Mouse (Mus musculus) stomach, embryonic 15.5 days (tissue): ENCODE measurements around the gene Cldn3. TPM values are rescaled to one million over a fixed set of nuclear protein-coding genes. Genes with fewer than 3 reads are reported as not detected.

Experiments used
- ATAC-seq: fragments of 200-750 bp; cut with Nextera tagmentation; 2 replicates; pipeline ENCODE4 v1.8.0; 2017; ENCODE audit warnings: low read depth, moderate number of reproducible peaks, moderate TSS enrichment; ENCODE audit not compliant: insufficient read depth, low FRiP score
- H3K27ac ChIP-seq: fragments of 300-500 bp; sonication (generic); 2 replicates; pipeline ENCODE4 v1.5.1; 2015; ENCODE audit warnings: mild to moderate bottlenecking, inconsistent platforms
- H3K27me3 ChIP-seq: fragments of 300-500 bp; sonication (generic); replicated peaks from 2 replicates; pipeline ENCODE4 v1.6.1; 2015; ENCODE audit warnings: inconsistent platforms
- H3K36me3 ChIP-seq: fragments of 300-500 bp; sonication (generic); 2 replicates; pipeline ENCODE4 v1.6.1; 2015; ENCODE audit warnings: inconsistent platforms
- H3K4me1 ChIP-seq: fragments of 300-500 bp; sonication (generic); 2 replicates; pipeline ENCODE4 v1.6.1; 2015; ENCODE audit warnings: inconsistent platforms
- H3K4me2 ChIP-seq: fragments of 300-500 bp; sonication (generic); 2 replicates; pipeline ENCODE4 v1.6.1; 2015; ENCODE audit warnings: mild to moderate bottlenecking, inconsistent platforms
- H3K4me3 ChIP-seq: fragments of 300-500 bp; sonication (generic); replicated peaks from 2 replicates; pipeline ENCODE4 v1.5.1; 2015; ENCODE audit warnings: inconsistent platforms
- H3K9ac ChIP-seq: fragments of 300-500 bp; sonication (generic); 2 replicates; pipeline ENCODE4 v1.6.1; 2015; ENCODE audit warnings: inconsistent platforms
- H3K9me3 ChIP-seq: fragments of 300-500 bp; sonication (generic); 2 replicates; pipeline ENCODE4 v1.6.1; 2016; ENCODE audit warnings: inconsistent platforms
- WGBS: fragments of 180-500 bp; shearing (Covaris S2); methylation state at CpG from one replicate; pipeline ENCODE4 v1.1.7; 2015; 5-methylcytosine and 5-hydroxymethylcytosine counted together
- polyA plus RNA-seq: library from polyadenylated mRNA; unstranded; fragments of >200 nt; fragmentation: Nextera tagmentation; extraction: Ambion mirVana; gene quantifications from 2 replicates; pipeline ENCODE4 v1.2.1, GENCODE M21; 2015

Gene Cldn3
- polyA plus RNA-seq, 1 experiment from 2014 or later = 120 TPM

GRCm38 (mm10) chr5:134967164-134967944, 18.7 kb upstream of the Cldn3 start:
- H3K9ac ChIP-seq = no peak overlapping the region
- 57% methylated on average over 20 of the region's 20 CpGs for WGBS
- no peak overlapping the region for H3K4me3 ChIP-seq
- no peaks in the 10 kb centered on the region for H3K9me3 ChIP-seq
- H3K36me3 ChIP-seq = no peaks in the 10 kb centered on the region
- H3K4me1 ChIP-seq = peaks cover 26% of the 10 kb centered on the region
- H3K4me2 ChIP-seq = no peak overlapping the region
- peak overlapping the region; percentile 76 for H3K27ac ChIP-seq
- no peak for ATAC-seq
- no peaks in the 10 kb centered on the region for H3K27me3 ChIP-seq

- Histone ChIP-seq H3K9ac (no peak overlapping the region), H3K36me3 (no peaks in the 10 kb centered on the region), H3K27ac (peak overlapping the region; percentile 40; the same call in 1 of the 2 replicates), H3K4me3 (no peak overlapping the region), H3K27me3 (no peaks in the 10 kb centered on the region), H3K4me2 (no peak overlapping the region), H3K9me3 (no peaks in the 10 kb centered on the region), H3K4me1 (peaks cover 20% of the 10 kb centered on the region)
- no peak for ATAC-seq
- 47% methylated on average over 8 of the region's 8 CpGs for WGBS
Measured at GRCm38 (mm10) chr5:134970671-134971070, 15.3 kb upstream of the Cldn3 start.

- Histone ChIP-seq H3K4me1 (peaks cover under 1% of the 10 kb centered on the region; the same call in 1 of the 2 replicates), H3K36me3 (no peaks in the 10 kb centered on the region), H3K4me3 (no peak overlapping the region), H3K9ac (no peak overlapping the region), H3K9me3 (no peaks in the 10 kb centered on the region), H3K27me3 (no peaks in the 10 kb centered on the region), H3K27ac (no peak overlapping the region), H3K4me2 (no peak overlapping the region)
- ATAC-seq = no peak
Measured at GRCm38 (mm10) chr5:134973081-134973480, 12.9 kb upstream of the Cldn3 start.

- Histone ChIP-seq H3K27ac (no peak overlapping the region), H3K4me2 (no peak overlapping the region)
Measured at GRCm38 (mm10) chr5:134973526-134973925, 12.5 kb upstream of the Cldn3 start.

GRCm38 (mm10) chr5:134974294-134974693, 11.7 kb upstream of the Cldn3 start:
- ATAC-seq = peak; percentile 86
- H3K4me2 ChIP-seq = no peak overlapping the region
- no peaks in the 10 kb centered on the region for H3K36me3 ChIP-seq
- 26% methylated on average over 7 of the region's 7 CpGs for WGBS
- H3K9ac ChIP-seq = no peak overlapping the region
- H3K27me3 ChIP-seq = no peaks in the 10 kb centered on the region
- H3K4me1 ChIP-seq = no peaks in the 10 kb centered on the region
- no peak overlapping the region for H3K4me3 ChIP-seq
- 0 out of 2 replicates have a peak overlapping the region, but pooled peaks have one; percentile 12 for H3K27ac ChIP-seq
- no peaks in the 10 kb centered on the region for H3K9me3 ChIP-seq

More at GRCm38 (mm10) chr5:134973526-134973925, 12.5 kb upstream of the Cldn3 start:
- H3K36me3 ChIP-seq = no peaks in the 10 kb centered on the region
- no peak overlapping the region for H3K9ac ChIP-seq
- H3K4me1 ChIP-seq = no peaks in the 10 kb centered on the region
- ATAC-seq = no peak
- H3K4me3 ChIP-seq = no peak overlapping the region
- H3K9me3 ChIP-seq = no peaks in the 10 kb centered on the region
- WGBS = 77% methylated on average over 7 of the region's 7 CpGs
- H3K27me3 ChIP-seq = no peaks in the 10 kb centered on the region

GRCm38 (mm10) chr5:134974921-134975320, 11.1 kb upstream of the Cldn3 start:
- no peak for ATAC-seq
- H3K4me2 ChIP-seq = no peak overlapping the region
- no peak overlapping the region for H3K27ac ChIP-seq
- H3K36me3 ChIP-seq = no peaks in the 10 kb centered on the region
- H3K4me3 ChIP-seq = no peak overlapping the region
- 42% methylated on average over 2 of the region's 2 CpGs for WGBS
- H3K9me3 ChIP-seq = no peaks in the 10 kb centered on the region
- H3K4me1 ChIP-seq = no peaks in the 10 kb centered on the region
- no peaks in the 10 kb centered on the region for H3K27me3 ChIP-seq
- H3K9ac ChIP-seq = no peak overlapping the region

- no peaks in the 10 kb centered on the region for H3K36me3 ChIP-seq
- no peak overlapping the region for H3K27ac ChIP-seq
- no peaks in the 10 kb centered on the region for H3K27me3 ChIP-seq
- no peaks in the 10 kb centered on the region for H3K9me3 ChIP-seq
- WGBS = 87% methylated on average over 2 of the region's 2 CpGs
- no peak overlapping the region for H3K4me2 ChIP-seq
- no peaks in the 10 kb centered on the region for H3K4me1 ChIP-seq
- peak; percentile 48; the same call in 1 of the 2 replicates for ATAC-seq
- H3K9ac ChIP-seq = no peak overlapping the region
- no peak overlapping the region for H3K4me3 ChIP-seq
Measured at GRCm38 (mm10) chr5:134976164-134976563, 9.8 kb upstream of the Cldn3 start.

- no peaks in the 10 kb centered on the region for H3K9me3 ChIP-seq
- no peaks in the 10 kb centered on the region for H3K36me3 ChIP-seq
- H3K4me3 ChIP-seq = no peak overlapping the region
- H3K4me1 ChIP-seq = no peaks in the 10 kb centered on the region
- WGBS = 86% methylated on average over 14 of the region's 14 CpGs
- no peak overlapping the region for H3K9ac ChIP-seq
- H3K27ac ChIP-seq = no peak overlapping the region
- H3K27me3 ChIP-seq = no peaks in the 10 kb centered on the region
- no peak for ATAC-seq
- H3K4me2 ChIP-seq = no peak overlapping the region
Measured at GRCm38 (mm10) chr5:134976577-134977250, 9.3 kb upstream of the Cldn3 start.

- WGBS = 73% methylated on average over 4 of the region's 4 CpGs
Measured at GRCm38 (mm10) chr5:134977837-134978236, 8.2 kb upstream of the Cldn3 start.

GRCm38 (mm10) chr5:134981149-134981548, 4.9 kb upstream of the Cldn3 start:
- no peaks in the 10 kb centered on the region for H3K9me3 ChIP-seq
- 53% methylated on average over 10 of the region's 10 CpGs for WGBS
- H3K9ac ChIP-seq = no peak overlapping the region
- peaks cover 15% of the 10 kb centered on the region; the same call in 1 of the 2 replicates for H3K4me1 ChIP-seq
- H3K4me3 ChIP-seq = no peak overlapping the region
- H3K27me3 ChIP-seq = peaks cover 16% of the 10 kb centered on the region
- no peak for ATAC-seq
- H3K36me3 ChIP-seq = no peaks in the 10 kb centered on the region
- no peak overlapping the region for H3K4me2 ChIP-seq
- H3K27ac ChIP-seq = no peak overlapping the region

More at GRCm38 (mm10) chr5:134977837-134978236, 8.2 kb upstream of the Cldn3 start:
- no peak overlapping the region for H3K27ac ChIP-seq
- H3K27me3 ChIP-seq = no peaks in the 10 kb centered on the region
- no peaks in the 10 kb centered on the region for H3K4me1 ChIP-seq
- no peak overlapping the region for H3K9ac ChIP-seq
- no peaks in the 10 kb centered on the region for H3K36me3 ChIP-seq
- no peak overlapping the region for H3K4me3 ChIP-seq
- no peak for ATAC-seq
- no peaks in the 10 kb centered on the region for H3K9me3 ChIP-seq
- H3K4me2 ChIP-seq = no peak overlapping the region

- H3K36me3 ChIP-seq = no peaks in the 10 kb centered on the region
- no peak overlapping the region for H3K27ac ChIP-seq
- 82% methylated on average over 1 of the region's 1 CpGs for WGBS
- peaks cover 34% of the 10 kb centered on the region for H3K27me3 ChIP-seq
- no peaks in the 10 kb centered on the region for H3K9me3 ChIP-seq
- ATAC-seq = no peak
- H3K4me3 ChIP-seq = no peak overlapping the region
- H3K4me1 ChIP-seq = peaks cover 20% of the 10 kb centered on the region
- no peak overlapping the region for H3K9ac ChIP-seq
- H3K4me2 ChIP-seq = no peak overlapping the region
Measured at GRCm38 (mm10) chr5:134983111-134983510, 2.9 kb upstream of the Cldn3 start.

- no peak overlapping the region for H3K4me2 ChIP-seq
- no peak overlapping the region for H3K9ac ChIP-seq
- no peaks in the 10 kb centered on the region for H3K36me3 ChIP-seq
- H3K27ac ChIP-seq = no peak overlapping the region
- WGBS = 26% methylated on average over 3 of the region's 3 CpGs
- peaks cover 34% of the 10 kb centered on the region for H3K27me3 ChIP-seq
- peaks cover 20% of the 10 kb centered on the region for H3K4me1 ChIP-seq
- no peaks in the 10 kb centered on the region for H3K9me3 ChIP-seq
- no peak overlapping the region for H3K4me3 ChIP-seq
- ATAC-seq = no peak
Measured at GRCm38 (mm10) chr5:134983771-134984170, 2.2 kb upstream of the Cldn3 start.
